15 mouse cellular contexts compared by ENCODE assay signal in genomic region chr17:45905596-45905995, GRCm38 (mm10).
"Had no signal": no experiment of that assay in that cellular context is flagged by ENCODE, and none has a peak within 500 bp of the region (broad histone marks: within the 10 kb centered on the region; RNA-seq: fewer than 3 reads in every experiment).

No protein-coding gene starts in this region.

- H3K9ac ChIP-seq: limb, embryonic 15.5 days; liver, embryonic 12.5 days; lung, embryonic 14.5 days had no signal

- DNase-seq: kidney, postnatal 36 days; layer of hippocampus, adult 9-11 months; layer of hippocampus, postnatal 36 days; lung, embryonic 14.5 days; lung, postnatal 10 days; right cerebral cortex, adult 18-20 months; thymus, postnatal 4 days had no signal

- ATAC-seq: liver, embryonic 12.5 days; midbrain, embryonic 16.5 days had no signal

- H3K36me3 ChIP-seq: limb, embryonic 15.5 days; liver, embryonic 12.5 days had no signal

- H3K9me3 ChIP-seq: limb, embryonic 15.5 days; liver, embryonic 12.5 days had no signal

- H3K27ac ChIP-seq: kidney, postnatal 0 days; limb, embryonic 15.5 days; liver, embryonic 12.5 days; macrophage; stomach, postnatal 0 days had no signal

- H3K27me3 ChIP-seq: limb, embryonic 15.5 days had no signal

- H3K4me2 ChIP-seq: limb, embryonic 15.5 days; liver, embryonic 12.5 days; lung, embryonic 14.5 days; midbrain, embryonic 11.5 days had no signal

- H3K4me3 ChIP-seq: limb, embryonic 15.5 days; liver, embryonic 12.5 days; megakaryocyte, embryonic 14.5 days had no signal

- H3K4me1 ChIP-seq: limb, embryonic 15.5 days; liver, embryonic 12.5 days had no signal
